9 mouse cellular contexts compared by ENCODE assay signal in the genomic region with DNA sequence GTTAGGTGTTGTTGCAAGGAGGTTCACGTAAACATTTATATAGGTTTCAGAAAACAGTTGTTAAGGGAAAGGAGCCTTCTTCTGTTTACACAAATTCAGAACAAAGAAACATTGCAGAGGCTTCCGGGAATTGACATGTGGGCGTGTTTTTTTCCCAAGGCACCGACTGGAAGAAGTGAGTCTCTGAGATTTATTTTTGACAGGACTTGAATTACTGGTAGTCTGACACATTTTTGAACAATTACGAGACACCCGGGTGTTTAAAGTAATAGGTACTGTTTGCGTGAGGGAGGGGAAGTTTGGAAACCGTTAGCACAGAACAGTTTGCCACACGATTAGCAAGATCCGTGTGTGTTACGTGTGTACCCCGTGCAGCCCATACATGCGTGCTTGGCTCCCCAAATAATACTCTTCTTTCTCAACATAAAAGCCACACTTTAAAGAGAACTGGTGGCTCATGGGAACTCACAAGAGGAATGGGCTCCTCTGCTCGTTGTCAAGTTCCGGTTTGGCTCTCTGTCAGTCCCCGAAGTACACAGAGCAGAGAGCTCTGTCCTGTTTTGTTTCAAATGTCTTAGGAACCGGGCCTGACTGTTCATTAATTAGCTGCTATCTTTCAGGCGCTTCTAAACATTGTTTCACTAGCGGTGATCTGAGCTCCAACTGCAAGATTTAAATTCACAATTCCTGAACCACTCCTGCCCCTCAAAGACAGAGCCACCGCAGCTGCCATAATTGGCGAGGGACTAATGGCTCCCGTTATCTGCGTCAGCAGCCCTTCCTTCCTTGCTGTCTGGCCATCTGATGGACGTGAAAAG.
DNase-seq lines count a peak whose midpoint lies in the region; ATAC-seq and TF ChIP-seq lines count a peak whose summit lies in the region.
"Had no signal": no experiment of that assay in that cellular context is flagged by ENCODE, and none has a peak within 500 bp of the region (broad histone marks: within the 10 kb centered on the region; RNA-seq: fewer than 3 reads in every experiment).

No protein-coding gene starts in this region.

- H3K9ac ChIP-seq in embryonic facial prominence, embryonic 11.5 days (replicated peaks; ENCODE audit: low read length): no peak overlapping the region
- no peak overlapping the region for H3K9ac ChIP-seq in forebrain, postnatal 0 days
- no peak overlapping the region; the same call in 1 of the 2 replicates for H3K9ac ChIP-seq in hindbrain, postnatal 0 days (replicated peaks; ENCODE audit: low read length)
- H3K9ac ChIP-seq in liver, embryonic 13.5 days: no peak overlapping the region
- H3K9ac ChIP-seq in neural tube, embryonic 14.5 days (replicated peaks; ENCODE audit: low read depth, low read length): peak overlapping the region; percentile 17; the same call in 1 of the 2 replicates

- 61% methylated on average over 24 of the region's 24 CpGs for WGBS in embryonic facial prominence, embryonic 11.5 days
- WGBS in forebrain, postnatal 0 days: 24% methylated on average over 24 of the region's 24 CpGs
- WGBS in hindbrain, postnatal 0 days: 47% methylated on average over 24 of the region's 24 CpGs
- 36% methylated on average over 24 of the region's 24 CpGs for WGBS in liver, embryonic 13.5 days (ENCODE audit: insufficient replicate concordance)
- 43% methylated on average over 24 of the region's 24 CpGs for WGBS in neural tube, embryonic 14.5 days

- no peaks in the 10 kb centered on the region for H3K36me3 ChIP-seq in embryonic facial prominence, embryonic 11.5 days (replicated peaks; ENCODE audit: control insufficient read depth, insufficient read depth, low read depth, low read length)
- H3K36me3 ChIP-seq in forebrain, postnatal 0 days (ENCODE audit: insufficient read depth): no peaks in the 10 kb centered on the region
- H3K36me3 ChIP-seq in hindbrain, postnatal 0 days (ENCODE audit: insufficient read depth, low read length): no peaks in the 10 kb centered on the region
- no peaks in the 10 kb centered on the region for H3K36me3 ChIP-seq in liver, embryonic 13.5 days
- H3K36me3 ChIP-seq in neural tube, embryonic 14.5 days (ENCODE audit: control insufficient read depth, insufficient read depth, low read length): no peaks in the 10 kb centered on the region

- no peak overlapping the region for H3K4me3 ChIP-seq in embryonic facial prominence, embryonic 11.5 days (ENCODE audit: low read depth, low read length)
- no peak overlapping the region for H3K4me3 ChIP-seq in forebrain, postnatal 0 days (ENCODE audit: low read depth, low read length)
- H3K4me3 ChIP-seq in hindbrain, postnatal 0 days (ENCODE audit: low read length): no peak overlapping the region
- H3K4me3 ChIP-seq in liver, embryonic 13.5 days (replicated peaks): no peak overlapping the region
- H3K4me3 ChIP-seq in neural tube, embryonic 14.5 days (ENCODE audit: low read depth, low read length): no peak overlapping the region
- H3K4me3 ChIP-seq: myocyte had no signal

- no peak for ATAC-seq in embryonic facial prominence, embryonic 11.5 days (replicated peaks; ENCODE audit: insufficient number of reproducible peaks, low FRiP score, low TSS enrichment, low read depth)
- peak; percentile 42; the same call in 1 of the 2 replicates for ATAC-seq in forebrain, postnatal 0 days
- ATAC-seq in hindbrain, postnatal 0 days: no peak
- ATAC-seq in liver, embryonic 13.5 days (ENCODE audit: low read depth): no peak
- no peak for ATAC-seq in neural tube, embryonic 14.5 days (ENCODE audit: low read depth)

- DNase-seq in embryonic facial prominence, embryonic 11.5 days (ENCODE audit: low spot score): peak; percentile 29
- DNase-seq in forebrain, postnatal 0 days: peak; percentile 34
- DNase-seq in hindbrain, postnatal 0 days (ENCODE audit: low spot score): no peak
- no peak for DNase-seq in liver, embryonic 13.5 days
- DNase-seq in right cerebral cortex, postnatal 10 days (ENCODE audit: low spot score in 2 of 2): no peak
- no peak for DNase-seq in frontal cortex, adult 2 months (ENCODE audit: extremely low spot score in 1 of 2, low spot score in 1 of 2)
- DNase-seq in adrenal gland, postnatal 4 days (ENCODE audit: low spot score in 2 of 2): no peak

- no peak overlapping the region for H3K27ac ChIP-seq in embryonic facial prominence, embryonic 11.5 days (replicated peaks; ENCODE audit: low read depth, low read length)
- peak overlapping the region; percentile 29 for H3K27ac ChIP-seq in forebrain, postnatal 0 days (ENCODE audit: low read depth, low read length)
- H3K27ac ChIP-seq in hindbrain, postnatal 0 days: peak overlapping the region; percentile 36
- no peak overlapping the region; the same call in 1 of the 2 replicates for H3K27ac ChIP-seq in liver, embryonic 13.5 days
- H3K27ac ChIP-seq in neural tube, embryonic 14.5 days (ENCODE audit: low read depth, low read length): peak overlapping the region; percentile 55; the same call in 1 of the 2 replicates

- H3K9me3 ChIP-seq in embryonic facial prominence, embryonic 11.5 days (replicated peaks; ENCODE audit: control insufficient read depth, low read length): no peaks in the 10 kb centered on the region
- H3K9me3 ChIP-seq in forebrain, postnatal 0 days (ENCODE audit: low read length): no peaks in the 10 kb centered on the region
- no peaks in the 10 kb centered on the region for H3K9me3 ChIP-seq in hindbrain, postnatal 0 days (ENCODE audit: low read length)
- H3K9me3 ChIP-seq in liver, embryonic 13.5 days (replicated peaks): no peaks in the 10 kb centered on the region
- H3K9me3 ChIP-seq in neural tube, embryonic 14.5 days (ENCODE audit: control insufficient read depth, low read length): no peaks in the 10 kb centered on the region

- no peak overlapping the region for H3K4me2 ChIP-seq in embryonic facial prominence, embryonic 11.5 days (ENCODE audit: low read depth, low read length)
- H3K4me2 ChIP-seq in forebrain, postnatal 0 days (ENCODE audit: low read depth): peak overlapping the region; percentile 32
- peak overlapping the region; percentile 33 for H3K4me2 ChIP-seq in hindbrain, postnatal 0 days (ENCODE audit: low read depth, low read length)
- 0 out of 2 replicates have a peak overlapping the region, but pooled peaks have one; percentile 1 for H3K4me2 ChIP-seq in liver, embryonic 13.5 days
- H3K4me2 ChIP-seq in neural tube, embryonic 14.5 days (ENCODE audit: low read depth, low read length): peak overlapping the region; percentile 19; the same call in 1 of the 2 replicates

- H3K27me3 ChIP-seq in embryonic facial prominence, embryonic 11.5 days (ENCODE audit: control insufficient read depth, insufficient read depth, low read length): no peaks in the 10 kb centered on the region
- H3K27me3 ChIP-seq in forebrain, postnatal 0 days (ENCODE audit: insufficient read depth, low read length): no peaks in the 10 kb centered on the region
- H3K27me3 ChIP-seq in hindbrain, postnatal 0 days (ENCODE audit: insufficient read depth, low read length): no peaks in the 10 kb centered on the region
- no peaks in the 10 kb centered on the region for H3K27me3 ChIP-seq in liver, embryonic 13.5 days
- no peaks in the 10 kb centered on the region for H3K27me3 ChIP-seq in neural tube, embryonic 14.5 days (ENCODE audit: control insufficient read depth, insufficient read depth, low read length)

- no peak for TF ChIP-seq CTCF in forebrain, postnatal 0 days (IDR thresholded peaks at IDR 0.05; ENCODE audit: low read depth)
- TF ChIP-seq CTCF in hindbrain, postnatal 0 days (IDR thresholded peaks at IDR 0.05; ENCODE audit: low read depth): no peak

- H3K4me1 ChIP-seq in embryonic facial prominence, embryonic 11.5 days (ENCODE audit: control insufficient read depth, insufficient read depth, low read length): no peaks in the 10 kb centered on the region
- H3K4me1 ChIP-seq in forebrain, postnatal 0 days (ENCODE audit: insufficient read depth): no peaks in the 10 kb centered on the region; the same call in 1 of the 2 replicates
- H3K4me1 ChIP-seq in hindbrain, postnatal 0 days (ENCODE audit: insufficient read depth, low read length): no peaks in the 10 kb centered on the region
- 0 out of 2 replicates have a peak, but pooled peaks cover 3% of the 10 kb centered on the region for H3K4me1 ChIP-seq in liver, embryonic 13.5 days (replicated peaks)
- H3K4me1 ChIP-seq in neural tube, embryonic 14.5 days (ENCODE audit: control insufficient read depth, insufficient read depth, low read length): peaks cover 19% of the 10 kb centered on the region

Comparison
In these comparisons a context has a peak if more than half of its experiments do, and no peak if none do; other contexts are left out.
1. DNase-seq: peak in embryonic facial prominence, embryonic 11.5 days (single experiment) and forebrain, postnatal 0 days (single experiment); none in hindbrain, postnatal 0 days (single experiment), liver, embryonic 13.5 days (single experiment), right cerebral cortex, postnatal 10 days (0 of 2), frontal cortex, adult 2 months (0 of 2) and adrenal gland, postnatal 4 days (0 of 2).
2. H3K27ac ChIP-seq: peak in forebrain, postnatal 0 days (single experiment), hindbrain, postnatal 0 days (single experiment) and neural tube, embryonic 14.5 days (single experiment); none in embryonic facial prominence, embryonic 11.5 days (single experiment) and liver, embryonic 13.5 days (single experiment).